Mouse (Mus musculus) embryo, embryonic 10 days (tissue): ENCODE measurements at regions not wholly inside any gene's neighbourhood (a gene's known extent, or its start where the extent isn't known, plus 50 kb on each side); places are given as distances from the start of the nearest gene placed in this dataset.

ENCODE experiments used
- DNase-seq: peaks from one replicate; pipeline ENCODE4 v3.0.0-alpha.2; 2015; ENCODE audit warnings: low spot score

DNA sequence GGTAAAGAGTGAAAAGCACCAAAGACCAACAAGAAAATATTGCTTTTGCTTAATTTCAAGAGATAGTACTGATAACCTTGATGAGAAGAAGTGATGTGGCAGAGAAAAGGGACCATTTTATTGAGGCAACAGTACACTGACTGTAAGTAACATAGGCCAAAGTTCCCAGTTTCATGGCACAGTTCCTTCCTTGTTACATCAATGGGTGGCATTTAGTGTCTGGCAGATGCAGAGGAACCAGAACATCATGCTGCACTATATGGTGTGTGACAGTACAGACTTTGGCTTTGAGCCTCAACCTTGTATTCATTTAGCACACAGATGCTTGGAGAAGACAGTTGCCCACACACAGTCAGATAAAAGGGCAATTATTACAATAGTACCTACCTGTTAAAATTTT is 123.7 kb upstream of the Tent5a start:
- DNase-seq = no peak

DNA sequence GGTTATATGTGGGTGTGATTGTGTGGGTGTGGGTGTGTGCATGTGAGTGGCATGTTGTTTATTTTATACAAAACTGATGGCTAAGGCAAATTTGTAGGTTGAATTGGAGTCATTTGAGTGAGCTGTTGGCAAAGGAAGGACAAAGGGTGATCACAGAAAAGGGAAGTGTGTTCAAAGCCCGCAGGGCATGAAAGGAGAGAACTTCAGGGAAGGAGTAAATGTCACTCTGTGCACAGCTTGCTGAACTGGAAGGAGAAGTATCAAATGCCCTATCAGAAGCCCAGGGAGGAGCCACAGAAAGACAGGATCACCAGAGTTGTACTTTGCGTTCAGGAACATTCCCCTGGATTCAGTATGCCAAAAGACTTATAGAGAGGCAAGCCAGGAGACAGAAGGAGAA is 122.3 kb upstream of the Tent5a start:
- DNase-seq = no peak

DNA sequence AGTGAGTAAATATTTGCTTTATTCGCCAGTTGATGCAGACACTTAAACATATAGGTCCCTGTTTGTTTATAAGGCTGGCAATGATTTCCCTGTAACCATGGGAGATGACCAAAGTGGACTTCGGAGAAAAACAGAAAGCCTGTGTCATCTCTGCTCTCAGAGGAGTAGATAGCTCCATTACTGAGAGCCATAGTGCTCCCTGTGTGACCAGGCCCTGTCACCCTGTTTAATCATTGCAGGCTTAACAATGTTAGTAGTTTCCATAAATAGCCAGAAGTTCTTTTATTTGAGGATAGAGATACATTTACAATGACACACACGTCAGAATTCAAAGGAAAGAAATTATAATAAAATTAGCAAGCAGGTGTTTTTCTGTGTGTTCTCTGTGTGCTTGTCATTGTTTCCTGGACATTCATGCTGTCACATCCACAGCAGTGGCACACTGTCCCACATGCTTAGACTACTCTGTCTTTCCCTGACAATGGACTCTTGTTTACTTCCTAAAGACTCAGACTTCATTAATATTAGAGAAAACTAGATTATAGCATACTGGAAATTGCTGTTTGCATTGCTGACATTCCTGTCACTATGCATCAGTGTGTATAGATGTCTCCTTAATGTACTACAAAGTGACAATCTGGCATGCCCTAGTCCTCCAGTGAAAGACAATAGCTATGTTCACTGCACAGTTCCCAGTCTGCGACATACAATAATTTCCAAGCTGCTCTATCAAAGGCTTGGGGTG is 115.8 kb upstream of the Tent5a start:
- DNase-seq = no peak

DNA sequence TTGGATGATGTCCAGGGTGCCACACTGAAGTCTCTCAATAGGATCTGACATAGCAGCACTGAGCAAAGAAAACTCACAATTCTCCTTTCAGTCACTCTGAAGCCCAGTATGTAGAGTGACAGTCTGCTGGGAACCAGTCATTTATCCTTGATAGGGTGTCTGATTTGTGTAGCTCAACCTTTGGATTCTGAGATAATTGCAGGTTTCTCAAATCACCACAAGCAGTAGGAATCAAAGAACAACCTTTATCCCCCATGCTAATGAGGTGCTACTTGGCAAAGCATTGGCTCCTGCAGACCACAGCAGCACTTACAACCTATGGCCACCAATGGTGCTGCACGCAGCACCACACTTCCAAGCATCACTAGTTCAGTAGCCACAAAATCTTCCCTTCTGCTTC is 112.5 kb upstream of the Tent5a start:
- no peak for DNase-seq

DNA sequence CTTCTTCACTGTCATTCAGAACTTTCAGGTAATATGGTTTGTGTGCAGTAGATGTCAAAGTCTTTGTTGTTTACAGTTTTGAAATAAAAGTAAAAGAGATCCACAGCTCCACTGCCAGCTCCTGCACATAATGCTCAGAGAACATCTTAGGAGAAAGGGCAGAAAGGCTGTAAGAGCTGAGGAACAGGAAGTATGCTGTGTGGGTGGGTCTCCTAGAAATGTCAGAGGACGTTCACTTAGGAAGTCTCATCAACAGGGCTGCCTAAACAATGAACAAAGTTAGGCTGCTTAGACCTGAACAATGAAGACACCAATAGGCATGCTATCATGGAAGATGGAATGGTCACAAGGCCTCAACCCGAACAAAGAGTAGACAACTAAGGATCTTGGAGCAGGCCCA is 105.1 kb upstream of the Tent5a start:
- DNase-seq = no peak

DNA sequence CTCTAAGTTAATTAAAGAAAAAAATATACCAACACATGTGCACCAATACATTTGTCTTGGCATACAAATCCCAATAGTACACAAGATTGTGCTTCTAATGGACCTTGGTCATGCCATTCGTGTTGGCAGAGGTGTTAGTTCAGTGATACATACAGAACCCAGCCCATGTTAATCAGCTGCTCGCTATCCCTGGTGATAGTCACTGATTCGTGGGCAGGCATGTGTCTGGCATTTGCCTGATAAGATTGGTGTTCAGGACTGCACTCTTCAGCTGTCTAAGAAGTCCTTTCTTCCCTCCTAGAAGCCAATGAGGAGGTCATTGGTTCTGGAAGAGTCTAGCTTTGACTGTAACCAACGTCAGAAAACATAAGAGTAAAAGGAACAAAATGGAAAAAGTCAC is 99.7 kb upstream of the Tent5a start:
- DNase-seq = no peak

DNA sequence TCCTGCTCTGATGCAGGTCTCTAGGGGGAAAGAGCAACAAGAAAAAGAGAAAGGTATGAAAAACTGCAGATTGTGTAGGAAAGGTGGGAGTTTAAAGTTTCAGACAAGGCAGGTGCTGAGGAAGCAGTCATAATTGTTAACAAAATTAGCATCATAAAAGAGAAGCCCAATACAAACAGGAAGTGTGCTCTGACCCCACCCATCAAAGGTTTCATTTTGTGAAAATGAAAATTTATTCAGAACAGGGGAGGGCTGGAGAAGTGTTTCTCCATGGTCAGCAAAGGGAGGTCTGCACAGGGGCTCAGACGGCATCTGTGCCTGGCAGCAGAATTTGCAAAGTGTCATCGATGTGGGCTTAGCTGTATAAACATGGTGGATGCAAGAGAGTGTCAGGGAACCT is 96.8 kb upstream of the Tent5a start:
- DNase-seq = no peak

DNA sequence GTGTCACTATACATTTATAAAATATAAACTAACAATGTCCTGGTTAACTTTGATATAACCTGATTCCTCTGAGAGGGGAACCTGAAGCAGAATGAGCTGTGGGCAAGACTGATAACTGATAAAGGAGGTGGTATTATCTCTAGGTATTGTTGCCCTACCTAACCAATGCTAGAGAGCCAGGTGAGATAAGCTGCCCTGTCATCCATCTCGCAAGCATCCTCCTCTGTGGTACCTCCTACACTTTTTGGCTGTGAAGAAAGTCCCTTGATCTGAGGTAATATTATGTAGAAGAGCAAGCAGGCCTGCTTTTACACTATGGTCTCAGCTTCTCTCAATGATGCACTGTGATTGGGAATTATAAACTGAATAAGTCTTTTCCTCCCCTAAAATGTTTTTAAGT is 87.2 kb upstream of the Tent5a start:
- no peak for DNase-seq

DNA sequence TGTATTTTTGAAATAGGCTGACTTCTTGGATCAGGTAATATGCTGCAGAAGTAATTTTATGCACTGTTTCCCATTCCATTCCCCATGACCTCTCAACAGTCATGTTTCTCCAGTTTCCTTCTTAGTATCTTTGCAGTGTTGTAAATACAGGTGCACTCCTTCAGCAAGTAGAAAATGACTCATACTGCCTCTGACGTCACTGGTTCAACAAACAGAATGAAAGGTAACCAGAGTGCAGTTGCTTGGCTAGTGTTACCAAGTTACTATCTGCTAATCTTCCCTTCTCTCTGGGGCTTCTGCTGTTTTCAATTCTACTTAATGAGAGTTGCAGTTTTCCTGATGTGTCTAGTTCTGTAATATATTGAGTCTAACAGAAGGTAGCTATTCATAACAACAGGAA is 86.7 kb upstream of the Tent5a start:
- no peak for DNase-seq

DNA sequence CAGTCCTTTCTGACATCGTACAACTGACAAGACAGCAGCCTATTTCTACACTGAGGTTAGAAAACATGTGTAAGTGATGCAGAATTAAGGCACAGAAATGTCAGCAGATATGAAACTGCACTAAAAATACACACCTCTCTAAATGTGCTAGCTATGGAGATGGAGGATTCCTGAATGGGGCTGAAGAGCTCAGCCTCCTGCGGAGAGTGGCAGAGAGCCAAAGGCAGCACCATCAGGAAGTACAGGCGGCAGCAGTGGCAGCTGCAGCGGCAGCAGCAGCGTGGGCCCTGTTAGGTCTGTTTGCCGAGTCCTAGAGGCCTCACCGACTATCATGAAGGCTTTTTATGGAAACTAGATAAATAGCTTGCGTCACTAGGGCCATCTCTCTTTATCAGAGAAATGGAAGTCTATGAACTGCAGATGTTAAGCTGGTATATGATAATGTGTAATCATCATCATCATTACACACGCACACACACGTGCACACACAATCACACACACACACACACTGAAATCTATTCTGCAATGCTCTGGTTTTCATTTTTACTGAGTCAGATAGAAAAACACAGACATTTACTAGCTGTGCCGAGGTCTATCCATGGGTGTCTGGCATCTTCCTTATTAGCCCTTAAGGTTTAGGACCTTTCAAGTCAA is 83.6 kb upstream of the Tent5a start:
- DNase-seq = no peak

DNA sequence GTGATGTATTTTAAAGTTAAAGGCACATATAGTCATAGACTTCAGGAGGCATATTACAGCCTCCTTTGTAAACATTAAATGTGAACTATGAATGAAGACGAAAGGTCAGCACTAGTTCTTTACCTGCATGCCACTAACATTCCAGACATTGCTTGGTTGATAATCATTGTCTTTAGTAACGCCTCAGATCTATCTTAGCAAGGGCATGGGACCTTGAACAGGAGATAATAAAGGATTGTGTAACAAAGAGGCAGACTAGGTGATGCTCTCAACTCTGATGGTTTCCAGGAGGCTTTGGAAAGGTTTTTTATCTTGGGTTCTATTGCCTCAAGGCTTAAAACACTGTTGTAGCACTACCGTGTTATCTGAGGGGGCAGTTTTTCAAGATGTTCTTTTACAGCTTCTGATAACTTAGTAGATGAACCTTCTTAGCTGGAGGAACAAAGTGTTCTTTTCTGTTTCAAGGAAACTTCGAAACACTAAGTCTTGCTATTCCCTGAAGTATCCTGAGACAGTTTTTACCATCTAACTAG is 82.9 kb upstream of the Tent5a start:
- no peak for DNase-seq

DNA sequence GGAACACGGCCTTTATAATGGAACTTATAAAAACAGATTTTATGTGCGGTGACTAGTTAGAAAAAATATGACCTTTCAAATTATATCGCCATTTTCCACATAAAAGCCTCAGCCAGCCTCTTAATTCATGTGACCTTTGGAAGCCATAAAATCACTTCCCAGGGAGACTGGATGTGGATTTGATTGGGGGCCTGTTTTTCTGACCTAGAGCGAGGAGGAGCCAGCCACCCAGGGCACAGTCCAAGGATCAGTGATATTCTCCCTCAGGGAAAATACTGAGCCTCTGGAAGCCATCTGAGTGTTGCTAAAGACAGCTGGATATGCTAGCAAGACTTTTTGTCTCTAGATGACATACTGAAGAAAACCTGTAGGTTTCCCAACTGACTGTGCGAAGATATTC is 81.3 kb upstream of the Tent5a start:
- DNase-seq = no peak

DNA sequence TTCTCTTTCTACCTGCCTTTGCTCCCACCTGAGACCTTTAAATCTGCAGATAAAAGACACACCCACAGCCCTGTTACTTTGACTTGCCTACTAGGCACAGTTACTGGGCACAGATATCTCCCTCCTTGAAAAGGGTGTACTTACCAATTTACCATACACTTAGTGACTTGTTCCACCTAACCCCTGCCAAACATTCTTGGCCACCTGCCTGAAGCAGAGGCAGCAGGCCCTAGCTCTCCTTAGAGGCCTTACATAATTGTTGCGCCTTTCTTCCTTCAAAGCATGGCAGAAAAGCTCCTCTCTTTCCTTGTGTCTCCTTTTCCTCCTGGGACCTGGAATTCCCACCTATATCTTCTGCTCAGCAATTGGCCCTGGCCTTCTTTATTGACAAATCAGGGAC is 80.4 kb upstream of the Tent5a start:
- no peak for DNase-seq

DNA sequence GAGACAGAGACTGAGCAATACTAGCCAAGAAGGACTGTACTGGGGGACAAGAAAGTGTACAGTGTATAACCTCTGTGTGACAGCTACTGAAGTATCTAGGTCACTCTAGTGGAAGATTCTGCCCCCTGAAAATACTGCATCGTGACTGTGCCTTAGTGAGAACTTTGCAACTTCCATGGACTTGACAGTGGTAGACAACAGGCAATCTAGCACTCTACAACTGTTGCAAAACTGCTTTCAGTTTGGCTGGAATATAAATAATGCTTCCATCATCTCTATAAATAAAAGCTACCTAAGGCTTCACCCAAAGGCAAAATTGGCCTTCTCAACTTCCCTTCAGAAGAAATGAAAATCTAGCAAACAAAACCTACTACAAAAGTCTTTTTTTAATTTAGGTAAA is 74.6 kb upstream of the Tent5a start:
- DNase-seq = no peak

DNA sequence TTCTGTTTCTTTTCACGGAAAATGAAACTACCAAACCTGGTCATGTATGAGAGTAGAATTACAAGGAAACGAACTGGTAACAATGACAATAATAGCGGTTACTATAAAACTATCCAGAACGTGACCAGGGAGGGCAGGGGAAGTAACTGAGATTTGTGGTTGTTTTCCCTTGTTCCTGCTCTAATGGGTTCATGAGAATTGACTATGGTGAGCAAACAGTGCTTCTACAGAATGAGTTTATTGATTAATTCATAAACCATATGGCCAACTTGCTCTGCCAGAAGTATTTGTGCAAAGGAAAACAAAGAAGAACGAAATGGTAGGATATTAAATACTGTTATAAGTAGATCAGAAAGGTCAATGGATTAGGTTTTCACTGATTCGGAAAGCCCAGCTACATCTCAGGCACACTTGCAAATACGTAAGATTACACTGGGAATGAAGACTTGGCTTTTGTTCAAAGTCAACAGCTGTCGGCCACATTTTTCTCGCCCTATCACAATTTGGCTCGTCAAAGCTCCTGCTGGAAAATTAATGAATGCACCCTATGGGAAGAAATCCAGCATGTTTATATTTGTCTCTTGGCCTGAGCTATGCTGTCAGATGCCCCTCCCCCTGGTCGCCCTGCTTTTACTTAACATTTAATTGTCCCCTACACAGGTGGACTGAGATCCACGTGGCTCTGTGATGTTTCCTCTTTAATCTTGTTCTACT is 73.6 kb upstream of the Tent5a start:
- no peak for DNase-seq

DNA sequence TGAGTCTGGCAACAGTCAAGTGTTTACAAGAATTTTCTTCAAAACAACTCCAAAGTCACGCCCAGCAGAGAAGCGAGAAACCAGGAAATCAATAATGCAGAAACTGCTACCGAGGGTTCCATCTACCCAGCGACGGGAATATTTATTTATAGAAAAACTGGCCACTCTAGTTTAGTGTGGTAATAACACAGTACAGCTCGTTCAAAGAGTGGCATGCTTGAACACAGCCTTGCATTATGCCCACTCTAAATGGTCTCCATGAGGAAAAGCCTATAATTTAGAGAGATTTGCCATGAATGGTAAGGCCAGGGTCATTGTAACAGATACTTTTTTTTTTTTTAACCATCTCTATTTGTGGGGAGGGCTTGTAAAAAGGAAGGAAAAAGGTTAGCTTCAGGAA is 67.8 kb upstream of the Tent5a start:
- DNase-seq = no peak

DNA sequence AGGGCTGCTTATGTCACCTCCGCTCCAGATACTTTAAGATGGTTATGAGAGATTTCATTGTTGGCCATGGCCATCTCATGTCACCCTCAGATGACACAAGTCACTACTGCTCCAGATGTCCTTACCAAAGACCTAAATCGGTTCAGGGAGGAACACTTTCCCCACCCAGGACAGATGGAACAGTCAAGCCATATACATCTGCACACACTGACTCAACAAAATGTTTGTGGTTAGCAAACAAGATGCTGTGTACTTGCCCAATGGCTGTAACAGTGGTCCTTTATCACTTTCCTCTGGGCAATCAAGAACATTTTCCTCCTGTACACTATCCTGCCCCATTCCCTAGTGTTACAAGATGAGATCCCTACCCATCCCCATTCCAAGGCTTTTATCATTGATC is 64.1 kb upstream of the Tent5a start:
- no peak for DNase-seq

DNA sequence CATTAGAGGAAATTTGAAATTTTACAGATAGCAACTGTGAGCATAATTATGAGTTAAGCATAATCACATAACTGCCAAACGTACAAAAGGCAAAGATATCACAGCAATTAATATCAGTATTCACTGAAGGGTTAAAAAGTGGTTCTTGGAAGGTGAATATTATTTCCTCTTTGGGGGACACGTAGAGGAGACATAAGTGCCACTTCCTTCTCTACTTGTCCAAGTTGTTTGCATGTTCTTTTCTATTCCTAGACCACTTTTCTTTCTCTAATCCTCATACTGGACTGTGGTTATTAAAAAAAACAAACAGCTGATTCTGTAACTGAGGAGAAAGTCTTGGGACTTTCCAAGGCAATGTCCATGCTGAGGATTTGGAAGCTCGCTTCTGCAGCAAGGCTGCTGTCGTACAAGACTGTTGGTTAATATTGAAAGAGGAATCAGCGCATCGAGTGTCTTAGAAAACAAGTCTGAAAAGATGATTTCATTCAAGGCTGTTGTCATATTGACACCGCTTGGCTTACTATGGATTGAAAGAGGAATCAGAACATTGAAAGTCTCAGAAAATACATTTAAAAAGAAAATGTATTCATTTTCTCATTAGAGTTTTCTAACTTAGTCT is 61.7 kb upstream of the Tent5a start:
- DNase-seq = no peak

DNA sequence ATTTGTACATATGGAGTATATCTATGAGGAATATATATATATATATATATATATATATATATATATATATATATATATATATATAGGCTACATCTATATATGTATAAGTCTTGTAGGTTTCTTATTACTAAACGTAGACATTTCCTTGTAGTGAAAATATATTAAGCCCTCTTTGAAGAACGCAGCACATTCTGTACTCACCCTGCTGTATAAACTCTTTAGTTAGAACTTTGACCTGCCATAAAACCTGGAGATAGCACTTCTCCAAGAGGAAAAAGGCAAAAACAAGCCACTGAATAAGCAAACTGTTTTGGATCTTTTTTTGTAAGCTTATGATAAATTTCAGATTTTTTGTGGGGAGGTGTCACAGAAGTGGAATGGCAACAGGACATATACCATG is 55.3 kb upstream of the Tent5a start:
- no peak for DNase-seq

DNA sequence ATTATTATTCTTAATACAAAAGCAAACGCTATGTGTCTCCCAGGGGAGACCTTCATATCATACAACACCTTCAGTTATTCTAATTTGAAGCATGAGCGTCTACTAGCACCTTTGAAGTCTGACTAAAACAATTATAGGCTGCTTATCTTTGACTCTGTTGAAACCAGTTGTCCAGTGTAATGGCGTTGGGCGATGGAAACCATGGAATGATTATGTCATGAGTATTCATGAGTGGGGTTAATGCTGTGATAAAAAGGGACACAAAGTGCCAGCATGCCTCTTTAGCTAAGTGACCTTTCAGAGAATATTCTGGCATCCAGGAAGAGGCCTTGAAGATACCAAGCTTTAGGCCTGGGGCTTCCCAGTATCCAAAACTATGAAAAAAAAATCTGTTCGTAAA is 53.6 kb upstream of the Tent5a start:
- no peak for DNase-seq

DNA sequence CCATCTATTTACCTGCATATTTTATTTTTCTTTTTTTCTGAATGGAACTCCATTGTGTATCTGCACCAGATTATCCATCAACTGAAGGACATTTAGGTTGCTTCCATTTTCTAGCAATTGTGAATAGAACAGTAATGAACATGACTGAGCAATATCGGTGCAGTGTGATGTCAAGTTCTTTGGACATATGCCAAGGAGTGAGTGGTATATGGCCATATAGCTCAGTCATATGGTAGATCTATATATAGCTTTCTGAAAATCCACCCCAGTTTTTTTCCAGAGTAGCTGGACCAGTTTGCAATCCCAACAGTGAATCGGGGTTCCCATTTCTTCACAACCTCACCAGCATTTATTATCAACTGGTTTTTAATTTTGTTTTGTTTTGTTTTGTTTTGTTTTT is 52.0 kb upstream of the Tent5a start:
- no peak for DNase-seq
